Mouse (Mus musculus): Measurements from ENCODE around the gene Nolc1.
"Not testable (repeated sequence)": the region's sequence is repeated elsewhere in the genome, so short reads cannot be mapped to it uniquely, and the experiment has no call there.

The Nolc1 gene

DNA sequence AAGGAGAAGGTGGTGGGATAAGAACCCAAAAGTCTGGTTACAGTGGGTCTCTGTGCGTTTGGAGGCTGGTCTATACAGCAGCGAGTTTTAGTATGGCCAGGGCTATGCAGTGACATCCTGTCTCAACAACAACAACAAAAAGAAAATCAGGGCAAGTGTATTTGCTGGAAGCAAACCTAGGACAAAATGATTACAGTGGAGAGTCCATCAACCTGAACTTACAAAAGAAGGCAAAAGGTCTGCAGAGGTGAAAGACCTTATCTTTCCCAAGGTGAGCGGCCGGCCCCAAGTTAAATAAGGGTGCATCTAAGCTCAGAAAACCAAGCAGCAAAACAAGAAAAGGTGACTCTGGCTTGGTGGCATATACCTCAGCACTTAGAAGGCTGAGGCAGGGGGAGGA is 16.0 kb downstream of the Nolc1 start:
- DNase-seq (ENCODE audit: low read depth, low spot score), result no peak

DNA sequence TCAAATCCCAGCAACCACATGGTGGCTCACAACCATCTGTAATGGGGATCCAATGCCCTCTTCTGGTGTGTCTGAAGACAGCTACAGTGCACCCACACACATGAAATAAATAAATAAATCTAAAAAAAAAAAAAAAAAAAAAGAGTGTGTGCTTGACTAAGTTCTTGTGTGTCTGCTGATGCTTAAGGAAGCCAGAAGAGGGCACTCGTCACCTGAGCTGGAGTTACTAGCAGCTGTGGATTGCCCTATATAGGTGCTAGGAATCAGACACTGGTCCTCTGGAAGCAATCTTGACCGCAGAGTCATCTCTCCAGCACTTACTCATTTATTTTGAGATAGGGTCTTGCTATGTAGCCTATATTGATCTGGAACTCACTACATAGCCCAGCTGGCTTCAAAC is 18.5 kb downstream of the Nolc1 start:
- DNase-seq (ENCODE audit: low read depth, low spot score), result no peak

DNA sequence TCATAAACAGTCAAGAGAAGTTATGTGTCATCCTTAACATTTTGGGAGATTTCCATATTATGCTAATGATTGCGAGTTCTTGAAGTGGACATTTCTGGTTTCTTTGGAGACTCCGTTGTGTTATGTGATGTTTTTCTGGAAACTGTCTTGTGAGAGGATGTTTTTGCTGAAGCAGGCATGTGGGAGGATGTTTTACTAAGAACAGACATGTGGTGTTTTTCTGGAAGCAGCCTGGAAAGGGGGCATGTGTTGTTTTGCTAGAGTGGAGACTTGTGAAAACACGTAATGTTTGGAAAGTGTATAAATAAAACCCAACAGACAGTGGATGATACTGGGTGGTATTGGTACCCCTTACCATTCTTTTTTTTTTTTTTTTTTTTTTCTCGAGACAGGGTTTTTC is 19.6 kb downstream of the Nolc1 start:
- no peak for DNase-seq (ENCODE audit: low read depth, low spot score)

DNA sequence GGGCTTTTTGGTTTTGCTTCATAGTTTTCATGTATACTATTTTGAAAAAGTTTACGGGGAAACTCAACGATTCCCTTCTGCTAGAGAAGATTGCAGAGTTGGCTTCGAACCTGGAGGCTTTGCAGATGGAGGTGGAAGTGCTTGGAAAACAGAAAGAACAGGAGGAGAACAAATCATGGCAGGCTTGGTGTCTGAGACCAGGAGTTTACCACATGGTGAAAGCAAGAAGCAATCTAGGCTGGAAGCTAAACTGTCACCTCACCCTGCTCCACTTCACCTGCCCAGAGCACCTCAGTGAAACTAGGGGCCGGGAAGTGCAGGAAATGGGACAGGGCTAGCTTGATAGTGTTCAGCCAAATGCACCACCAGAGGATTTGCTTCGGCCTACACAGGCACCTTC is 20.7 kb downstream of the Nolc1 start:
- no peak for DNase-seq (ENCODE audit: low read depth, low spot score)

DNA sequence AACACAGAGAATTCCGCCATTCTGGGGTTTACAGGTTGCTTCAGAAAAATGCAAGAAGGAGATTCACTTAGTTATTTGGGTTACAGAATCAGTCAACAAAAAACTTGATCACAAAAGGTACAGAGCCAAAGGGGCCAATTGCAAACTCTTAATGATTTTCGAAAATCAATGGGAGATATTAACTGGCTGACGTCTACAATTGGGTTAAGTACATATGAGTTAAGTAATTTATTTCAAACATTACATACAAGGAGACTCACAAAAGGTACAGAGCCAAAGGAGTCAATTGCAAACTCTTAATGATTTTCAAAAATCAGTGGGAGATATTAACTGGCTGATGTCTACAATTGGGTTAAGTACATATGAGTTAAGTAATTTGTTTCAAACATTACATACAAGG is 23.9 kb downstream of the Nolc1 start:
- no peak for DNase-seq (ENCODE audit: low read depth, low spot score)

DNA sequence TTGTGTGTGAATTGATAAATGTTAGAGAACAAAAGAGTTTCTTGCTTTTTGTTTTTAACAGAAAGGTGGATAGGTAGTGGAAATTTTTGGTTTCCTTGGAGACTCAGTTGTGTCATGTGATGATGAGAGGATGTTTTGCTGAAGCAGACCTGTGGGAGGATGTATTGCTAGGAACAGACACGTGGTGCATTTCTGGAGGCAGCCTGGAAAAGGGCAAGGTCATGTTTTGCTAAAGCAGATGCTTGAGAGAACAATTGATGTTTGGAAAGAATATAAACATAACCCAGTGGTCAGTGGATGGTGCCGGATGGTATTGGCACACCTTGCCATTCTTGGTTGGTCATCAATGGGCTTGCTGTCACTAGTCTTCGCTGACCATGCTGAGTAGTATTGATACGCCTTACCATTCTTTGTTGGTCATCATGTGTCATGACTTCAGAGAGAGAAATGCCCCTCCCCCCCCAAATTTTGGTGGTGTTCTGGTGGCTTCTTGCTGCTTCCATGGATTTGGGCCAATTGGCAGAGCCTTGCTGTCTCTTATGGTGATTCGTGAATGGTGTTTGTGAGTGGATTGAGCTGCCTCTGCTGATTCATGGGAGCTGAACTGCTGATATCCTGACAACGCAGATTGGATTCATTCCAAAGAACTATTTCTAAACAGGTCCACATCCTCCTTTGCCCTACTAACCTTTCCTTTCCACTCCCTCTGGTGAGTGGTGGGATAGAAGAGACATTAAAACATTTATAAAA is 27.9 kb downstream of the Nolc1 start:
- no peak for DNase-seq (ENCODE audit: low read depth, low spot score)

DNA sequence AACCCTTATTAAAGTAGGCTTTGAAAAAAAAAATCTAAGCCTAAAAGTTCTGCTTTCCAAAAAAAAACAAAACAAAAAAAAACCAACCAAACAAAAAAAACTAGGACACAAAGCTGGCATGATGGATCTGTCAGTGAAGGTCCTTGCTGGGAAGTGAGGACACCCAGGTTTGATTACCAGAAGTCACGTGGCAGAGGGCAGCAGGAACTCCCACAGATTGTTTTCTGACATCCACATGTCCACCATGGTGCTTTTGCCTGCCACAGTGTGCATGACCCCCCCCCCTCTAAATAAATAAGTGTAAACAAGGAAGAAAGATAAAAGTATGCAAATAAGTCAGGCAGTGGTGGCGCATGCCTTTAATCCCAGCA is 28.5 kb downstream of the Nolc1 start:
- no peak for DNase-seq (ENCODE audit: low read depth, low spot score)

DNA sequence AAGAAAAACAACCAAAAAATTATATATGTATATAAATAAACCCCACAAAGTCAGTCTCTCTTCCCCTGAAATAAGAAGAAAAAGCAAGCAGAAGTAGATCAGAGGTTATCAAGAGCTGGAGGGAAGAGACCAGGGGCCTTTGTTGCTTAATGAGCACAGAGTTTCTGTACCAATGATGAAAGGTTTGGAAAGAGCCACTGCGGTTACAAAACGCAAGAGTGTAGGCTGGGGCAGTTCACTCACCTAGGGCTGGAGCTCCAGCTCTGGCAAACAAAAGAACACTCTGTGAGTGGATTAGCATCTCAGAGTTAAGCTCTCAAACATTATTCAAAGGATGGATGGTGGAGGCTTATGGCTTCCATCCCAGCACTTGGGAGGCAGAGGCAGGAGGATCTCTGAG is 34.6 kb downstream of the Nolc1 start:
- DNase-seq (ENCODE audit: low read depth, low spot score), result no peak

DNA sequence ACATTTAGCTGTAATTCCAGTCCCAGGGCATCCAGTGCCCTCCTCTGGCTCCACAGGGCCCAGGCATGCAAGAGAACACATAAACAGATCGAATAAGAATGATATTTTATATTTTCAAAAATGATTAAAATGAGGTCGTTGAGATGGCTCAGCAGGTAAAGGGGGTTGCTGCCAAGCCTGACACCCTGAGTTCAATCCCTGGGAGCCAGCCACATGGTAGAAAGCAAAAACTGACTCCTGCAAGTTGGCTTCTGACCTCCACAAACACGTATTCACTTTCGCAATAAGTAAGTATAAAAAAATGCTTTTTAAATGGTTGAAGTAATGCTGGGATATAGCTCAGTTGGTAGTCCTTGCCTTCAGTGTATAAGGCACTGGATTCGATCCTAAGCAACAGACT is 35.1 kb downstream of the Nolc1 start:
- DNase-seq (ENCODE audit: low read depth, low spot score), result no peak

DNA sequence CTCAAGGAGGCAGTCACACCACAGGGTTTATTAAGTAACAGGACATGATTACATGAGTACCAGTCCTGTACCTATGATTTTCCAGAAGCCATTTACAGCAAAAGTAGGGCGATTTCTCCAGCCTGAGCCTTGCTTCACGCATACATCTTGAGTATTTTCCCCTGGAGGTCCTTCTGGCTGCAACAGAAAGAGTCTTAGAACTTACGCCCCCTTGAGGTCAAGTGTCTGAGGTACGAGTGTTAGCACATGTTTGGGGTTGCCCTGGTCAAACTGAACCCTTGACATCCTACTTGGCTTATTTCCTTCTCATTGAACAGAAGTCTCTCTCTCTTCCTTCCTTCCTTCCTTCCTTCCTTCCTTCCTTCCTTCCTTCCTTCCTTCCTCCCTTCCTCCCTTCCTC is 39.0 kb downstream of the Nolc1 start:
- peak; percentile 19 for DNase-seq (ENCODE audit: low read depth, low spot score)

DNA sequence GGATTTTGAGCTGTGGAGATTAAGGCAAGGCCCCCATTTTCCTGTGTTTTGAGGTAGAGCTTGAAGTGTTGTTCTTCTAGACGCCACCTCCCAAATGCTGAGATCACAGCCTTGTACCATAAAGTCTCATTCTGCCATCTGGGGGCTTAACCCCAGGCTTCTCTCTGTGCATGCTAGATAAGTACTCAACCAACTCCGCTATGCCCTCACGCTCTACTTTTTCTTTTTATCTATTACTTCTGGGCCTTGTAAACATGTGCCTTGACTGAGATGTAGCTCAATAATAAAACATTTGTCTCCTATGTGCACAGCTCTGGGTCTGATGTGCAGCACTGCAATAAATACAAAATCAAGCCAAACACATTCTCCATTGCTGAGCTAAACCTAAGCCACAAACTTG is 43.8 kb downstream of the Nolc1 start:
- no peak for DNase-seq (ENCODE audit: low read depth, low spot score)

DNA sequence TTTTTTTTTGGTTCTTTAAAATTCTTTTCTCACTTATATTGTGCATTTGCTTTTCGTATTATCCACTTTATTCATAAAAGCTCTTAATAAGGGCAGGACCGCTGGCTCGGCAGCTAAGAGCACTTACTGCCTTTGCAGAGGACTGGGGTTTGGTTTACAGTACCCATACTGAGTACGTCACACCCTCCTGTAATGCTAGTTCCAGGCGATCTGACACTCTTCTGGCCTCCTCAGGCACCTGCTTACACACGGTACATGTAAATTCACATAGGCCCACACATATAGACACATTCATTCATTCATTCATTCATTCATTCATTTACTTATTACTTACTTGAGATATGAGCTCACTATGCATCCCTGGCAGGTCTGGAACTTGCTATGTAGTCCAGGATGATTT is 45.2 kb downstream of the Nolc1 start:
- no peak for DNase-seq (ENCODE audit: low read depth, low spot score)

DNA sequence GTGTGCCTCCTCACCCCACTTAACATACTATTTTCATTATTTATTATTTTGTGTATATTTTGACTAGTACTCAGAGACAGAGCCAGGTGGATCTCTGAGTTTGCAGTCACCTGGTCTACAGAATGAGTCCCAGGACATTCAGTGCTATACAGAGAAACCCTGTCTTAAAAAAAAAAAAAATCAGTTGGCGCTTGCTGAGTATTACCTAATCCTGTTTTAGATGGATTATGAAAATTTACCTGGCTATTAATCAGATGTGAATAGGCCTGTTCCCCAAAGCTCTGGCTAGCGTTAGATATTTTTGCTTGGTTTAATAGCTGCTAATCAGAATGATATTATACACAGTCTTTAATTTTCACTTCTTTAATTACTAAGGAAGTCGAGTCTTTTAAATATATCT is 48.2 kb downstream of the Nolc1 start:
- no peak for DNase-seq (ENCODE audit: low read depth, low spot score)

DNA sequence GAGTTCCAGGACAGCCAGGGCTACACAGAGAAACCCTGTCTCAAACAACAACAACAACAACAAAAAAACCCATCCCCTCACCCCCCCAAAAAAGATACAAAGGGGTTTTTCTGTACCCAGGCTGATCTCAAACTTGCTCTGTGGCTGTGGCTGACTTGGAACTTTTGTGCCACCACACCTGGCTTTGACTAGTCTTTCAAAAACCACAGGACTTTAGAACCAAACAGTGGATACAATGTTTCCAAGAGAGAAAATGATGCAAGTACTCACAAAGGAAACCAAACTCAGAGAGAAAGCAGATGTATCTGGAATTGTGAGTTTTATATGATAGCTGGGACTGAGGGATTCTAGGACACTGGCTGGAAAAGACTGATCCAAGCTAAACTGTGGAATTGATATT is 49.0 kb downstream of the Nolc1 start:
- no peak for DNase-seq (ENCODE audit: low read depth, low spot score)

DNA sequence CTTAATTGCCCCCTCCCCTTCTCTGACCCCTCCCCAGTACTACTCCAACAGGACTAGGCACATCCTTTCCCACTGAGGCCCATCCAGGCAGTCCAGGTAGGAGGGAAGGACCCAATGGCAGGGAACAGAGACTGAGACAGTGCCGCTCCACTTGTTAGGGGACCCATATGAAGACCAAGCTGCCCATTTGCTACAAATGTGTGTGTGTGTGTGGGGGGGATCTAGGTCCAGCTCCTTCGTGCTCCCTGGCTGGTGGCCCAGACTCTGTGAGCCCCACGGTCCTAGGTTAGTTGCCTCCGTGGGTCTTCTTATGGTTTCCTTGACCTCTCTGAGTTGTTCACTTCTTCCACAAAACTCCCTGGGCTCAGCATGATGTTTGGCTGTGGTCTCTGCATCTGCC is 50.6 kb downstream of the Nolc1 start:
- DNase-seq (ENCODE audit: low read depth, low spot score), result no peak

DNA sequence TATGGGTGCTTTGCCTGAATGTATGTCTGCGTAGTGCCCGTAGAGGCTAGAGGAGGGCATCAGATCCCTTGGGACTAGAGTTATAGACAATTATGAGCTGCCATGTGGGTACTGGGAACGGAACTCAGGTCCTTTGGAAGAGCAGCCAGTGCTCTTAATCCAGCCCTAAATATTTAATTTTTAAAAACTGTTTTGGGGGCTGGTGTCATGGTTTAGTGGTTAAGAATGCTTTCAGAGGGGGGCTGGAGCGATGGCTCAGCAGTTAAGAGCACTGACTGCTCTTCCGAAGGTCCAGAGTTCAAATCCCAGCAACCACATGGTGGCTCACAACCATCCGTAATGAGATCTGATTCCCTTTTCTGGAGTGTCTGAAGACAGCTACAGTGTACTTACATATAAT is 54.1 kb downstream of the Nolc1 start:
- not testable (repeated sequence) for DNase-seq (ENCODE audit: low read depth, low spot score)

DNA sequence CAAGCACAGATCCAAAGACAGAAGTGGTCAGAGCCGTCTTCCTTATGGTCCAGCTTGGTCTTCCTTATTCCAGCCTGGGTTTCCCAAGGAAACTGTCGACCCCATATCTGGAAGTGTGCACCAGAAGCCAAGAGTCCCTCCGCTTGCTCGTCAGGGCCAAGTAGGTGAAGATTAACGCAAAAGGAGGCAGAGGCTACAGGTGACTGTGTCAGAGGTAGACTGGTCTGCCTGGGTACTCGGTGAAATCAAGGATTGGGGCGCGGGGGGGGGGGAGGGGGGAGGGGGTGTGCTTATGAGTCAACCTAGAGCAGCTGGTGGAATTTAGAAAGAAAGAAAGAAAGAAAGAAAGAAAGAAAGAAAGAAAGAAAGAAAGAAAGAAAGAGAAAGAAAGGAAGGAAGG is 55.6 kb downstream of the Nolc1 start:
- DNase-seq (ENCODE audit: low read depth, low spot score), result no peak

DNA sequence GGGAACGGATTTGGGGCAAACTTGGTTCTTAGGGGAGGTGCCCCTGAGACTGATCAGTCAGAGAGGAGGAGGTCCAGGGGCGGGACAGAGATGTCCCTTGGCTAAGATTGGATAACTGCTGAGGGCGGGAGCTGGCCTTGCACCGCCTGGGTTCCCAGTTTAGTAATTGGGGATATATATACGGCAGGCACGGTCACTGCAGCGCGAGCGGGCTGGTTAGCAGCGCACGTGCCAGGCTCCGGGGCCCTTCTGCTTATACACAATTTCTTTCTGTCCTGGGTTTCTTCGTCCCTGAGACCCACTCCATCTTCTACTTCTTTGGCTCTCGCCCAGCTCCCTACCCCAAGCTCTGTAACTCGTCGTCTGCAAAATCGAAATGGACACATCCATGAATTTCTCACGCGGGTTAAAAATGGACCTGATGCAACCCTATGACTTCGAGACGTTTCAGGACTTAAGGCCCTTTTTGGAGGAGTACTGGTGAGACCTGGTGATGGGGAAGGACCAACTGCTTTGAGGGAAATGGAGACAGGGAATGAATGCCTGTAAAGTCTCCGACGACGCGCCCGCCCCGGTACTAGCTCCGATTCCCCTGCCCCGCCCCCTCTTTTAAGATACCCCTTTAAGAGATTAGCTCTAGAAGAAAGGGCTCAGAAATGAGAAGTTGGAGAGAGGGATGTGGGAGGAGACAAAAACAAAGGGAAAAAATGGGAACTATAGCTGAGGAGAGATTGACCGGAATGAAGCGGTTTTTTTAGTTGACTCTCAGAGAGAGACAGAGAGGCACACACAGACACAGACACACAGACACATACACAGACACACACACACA is 56.2 kb downstream of the Nolc1 start, which contains the start of gene Elovl3:
TSS of gene Elovl3 (plus strand) at position 204 of the 832 bp plus-strand sequence.
- DNase-seq (ENCODE audit: low read depth, low spot score), result peak; percentile 77

DNA sequence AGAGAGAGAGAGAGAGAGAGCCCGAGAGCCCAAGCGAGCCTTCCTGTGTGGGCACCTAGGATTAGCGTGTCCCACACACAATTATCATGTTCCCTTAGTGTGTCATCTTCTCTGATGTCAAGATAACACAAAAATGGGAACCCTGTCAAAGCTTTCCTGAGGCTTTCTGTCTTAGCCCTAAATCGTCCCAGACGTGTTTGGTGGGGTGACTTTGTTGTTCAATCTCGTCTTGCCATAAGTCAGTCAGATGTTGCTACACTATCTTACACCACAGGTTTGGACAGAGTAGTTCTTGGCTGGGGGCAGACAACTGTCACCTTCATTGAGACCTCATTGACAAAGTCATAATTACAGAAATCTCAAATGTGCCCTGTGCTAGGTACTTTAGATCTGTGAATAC is 56.9 kb downstream of the Nolc1 start:
- DNase-seq (ENCODE audit: low read depth, low spot score), result no peak

Data from A20 (cell line).